Mouse (Mus musculus) lung, postnatal 0 days (tissue): ENCODE results near the gene Immp2l.

Source experiments
- CTCF ChIP-seq: IDR thresholded peaks from 2 replicates; pipeline ENCODE4 v1.5.1; 2016; ENCODE audit warnings: antibody characterized with exemption, mild to moderate bottlenecking
- EP300 ChIP-seq: IDR thresholded peaks from 2 replicates; pipeline ENCODE4 v1.6.1; 2016; ENCODE audit warnings: antibody characterized with exemption, mild to moderate bottlenecking, control low read depth

- TF ChIP-seq CTCF, result no peak
- TF ChIP-seq EP300, result no peak
Observed at GRCm38 (mm10) chr12:40978719-40979500, 45.0 kb upstream of the Immp2l start.
